Mouse (Mus musculus) liver, embryonic 14.5 days (tissue): ENCODE results near the gene Tmem179b. TPM values are rescaled to one million over a fixed set of nuclear protein-coding genes. Genes with fewer than 3 reads are reported as not detected.

Experiments used
- ATAC-seq: fragments of 200-750 bp; cut with Nextera tagmentation; 2 replicates; pipeline ENCODE4 v1.8.0; 2017; ENCODE audit warnings: moderate number of reproducible peaks, mild to moderate bottlenecking, moderate library complexity; ENCODE audit not compliant: insufficient read depth
- DNase-seq, 3 experiments: peaks; one replicate each; pipeline ENCODE4 v3.0.0-alpha.2; 2012 to 2013; ENCODE audit warnings: low read depth in 3 of 3, low spot score in 3 of 3
- H3K27ac ChIP-seq: fragments of 300-500 bp; sonication (generic); 2 replicates; pipeline ENCODE4 v1.5.1; 2014; ENCODE audit warnings: moderate library complexity, mild to moderate bottlenecking, control low read depth, inconsistent platforms
- H3K27me3 ChIP-seq: fragments of 300-500 bp; sonication (generic); 2 replicates; pipeline ENCODE4 v1.6.1; 2014; ENCODE audit warnings: mild to moderate bottlenecking, low read length, moderate library complexity; ENCODE audit not compliant: control insufficient read depth, insufficient read depth
- H3K36me3 ChIP-seq: fragments of 300-500 bp; sonication (generic); replicated peaks from 2 replicates; pipeline ENCODE4 v1.6.1; 2014; ENCODE audit warnings: low read depth; ENCODE audit not compliant: control insufficient read depth, insufficient read depth
- H3K4me1 ChIP-seq, 2 experiments: fragments of 200-500 bp in 1 of 2; fragments of 300-500 bp in 1 of 2; sonication (generic) in 1 of 2; replicated peaks; 2 replicates each; pipeline ENCODE4 v1.6.1; 2012 to 2014; ENCODE audit warnings: antibody characterized with exemption in 1 of 2, inconsistent platforms in 1 of 2, low read length in 1 of 2; ENCODE audit not compliant: control insufficient read depth in 2 of 2, insufficient read depth in 2 of 2
- H3K4me2 ChIP-seq: fragments of 300-500 bp; sonication (generic); 2 replicates; pipeline ENCODE4 v1.6.1; 2014; ENCODE audit warnings: low read depth, mild to moderate bottlenecking, control low read depth, moderate library complexity
- H3K4me3 ChIP-seq, 2 experiments: fragments of 200-500 bp in 1 of 2; fragments of 300-500 bp in 1 of 2; sonication (generic) in 1 of 2; 2 replicates each; pipeline ENCODE4 v1.5.1; 2012 to 2014; ENCODE audit warnings: low read depth in 2 of 2, low read length in 2 of 2, mild to moderate bottlenecking in 2 of 2, control low read depth in 1 of 2, inconsistent platforms in 1 of 2, moderate library complexity in 1 of 2; ENCODE audit not compliant: insufficient read depth in 1 of 2
- H3K9ac ChIP-seq: fragments of 300-500 bp; sonication (generic); replicated peaks from 2 replicates; pipeline ENCODE4 v1.6.1; 2014; ENCODE audit warnings: mild to moderate bottlenecking, control low read depth, moderate library complexity
- H3K9me3 ChIP-seq: fragments of 300-500 bp; sonication (generic); 2 replicates; pipeline ENCODE4 v1.6.1; 2016; ENCODE audit warnings: low read length, mixed read lengths; ENCODE audit not compliant: control insufficient read depth
- CTCF ChIP-seq: IDR thresholded peaks from 2 replicates; pipeline ENCODE4 v1.5.1; 2016; ENCODE audit warnings: antibody characterized with exemption, low read depth, control low read depth
- EP300 ChIP-seq: IDR thresholded peaks from 2 replicates; pipeline ENCODE4 v1.6.1; 2016; ENCODE audit warnings: antibody characterized with exemption, low read depth
- WGBS: fragments of 180-500 bp; shearing (Covaris S2); extraction: QIAGEN DNeasy Blood & Tissue Kit; methylation state at CpG from one replicate; pipeline ENCODE4 v1.1.7; 2014; ENCODE audit not compliant: insufficient replicate concordance; 5-methylcytosine and 5-hydroxymethylcytosine counted together
- microRNA-seq: library from miRNA; unstranded; fragments of <30 nt; microRNA quantifications from one replicate; pipeline ENCODE4, GENCODE M21; 2016
- polyA plus RNA-seq, 2 experiments: library from polyadenylated mRNA; depleted of rRNA in 1 of 2; stranded (reverse) in 1 of 2; unstranded in 1 of 2; fragments of >200 nt; fragmentation: Nextera tagmentation in 1 of 2; extraction: Ambion mirVana in 1 of 2; gene quantifications; 2 replicates each; pipeline versions ENCODE4 v1.2.1 to v1.2.3; 2012 to 2014

Gene Tmem179b
- polyA plus RNA-seq, 2 experiments = 63.0 to 117 TPM

DNA sequence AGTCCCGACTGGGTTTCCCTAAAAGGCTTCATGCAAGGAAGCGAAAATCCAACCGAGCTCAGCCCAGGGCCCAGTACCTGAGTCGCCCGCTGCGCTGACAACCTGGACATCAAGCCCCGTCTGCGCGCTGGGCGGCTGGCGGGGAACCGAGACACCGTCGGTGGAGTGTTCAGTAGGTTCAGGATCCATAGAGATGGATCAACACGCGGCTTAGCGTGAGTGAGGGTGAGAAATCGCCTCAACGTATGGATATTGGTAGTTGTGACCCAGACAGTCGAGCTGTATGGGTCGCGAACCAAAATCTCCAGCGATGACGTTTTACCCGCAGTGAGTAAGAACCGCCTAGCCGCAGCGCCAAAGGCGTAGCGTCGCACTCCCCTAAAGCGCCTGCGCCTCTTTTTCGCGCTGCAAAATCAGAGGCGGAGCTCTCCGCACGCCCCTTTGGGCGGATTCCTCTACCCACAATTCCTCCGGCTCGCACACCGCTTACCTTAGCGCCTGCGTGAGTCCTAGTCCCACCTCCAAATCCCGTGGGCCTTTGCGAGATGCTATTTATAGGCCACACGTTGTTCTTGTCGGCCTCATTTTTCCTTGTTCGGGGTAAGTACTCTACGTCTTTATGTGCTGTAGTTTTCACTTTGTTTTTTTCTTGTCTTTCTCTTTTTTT lies 51.2 kb downstream of the Tmem179b start, which contains the start of gene Slc3a2:
Gene Slc3a2, minus strand, starts transcription at position 463 of the 667 bp plus-strand sequence.
- under 1% methylated on average over 50 of the region's 50 CpGs for WGBS
- TF ChIP-seq CTCF = no peak; the same call in 1 of the 2 replicates
- TF ChIP-seq EP300 = peak; percentile 58

GRCm38 (mm10) chr19:8722559-8722906 lies 51.7 kb downstream of the Tmem179b start:
- WGBS = under 1% methylated on average over 5 of the region's 5 CpGs

More for the DNA sequence above, 51.2 kb downstream of the Tmem179b start, which contains the start of gene Slc3a2:
- Histone ChIP-seq H3K27ac (peak within 1 kb of the TSS; percentile 96), H3K27me3 (no peaks in the 10 kb centered on the region), H3K9ac (peak within 1 kb of the TSS; percentile 100), H3K4me2 (peak within 1 kb of the TSS; percentile 97), H3K4me3 (peak within 1 kb of the TSS; percentile 97 to 98), H3K9me3 (no peaks in the 10 kb centered on the region), H3K36me3 (peaks cover 34% of the 10 kb centered on the region), H3K4me1 (peaks cover 19 to 26% of the 10 kb centered on the region in 2 experiments)
- ATAC-seq (peak; percentile 91), DNase-seq (peak; percentile 98)

More at GRCm38 (mm10) chr19:8722559-8722906, 51.7 kb downstream of the Tmem179b start:
- Histone ChIP-seq H3K4me1 (peaks cover 20 to 27% of the 10 kb centered on the region in 2 experiments), H3K9me3 (no peaks in the 10 kb centered on the region), H3K27me3 (no peaks in the 10 kb centered on the region), H3K27ac (peak overlapping the region; percentile 94), H3K4me2 (peak overlapping the region; percentile 97), H3K4me3 (peak overlapping the region; percentile 79 to 97), H3K36me3 (peaks cover 34% of the 10 kb centered on the region), H3K9ac (peak overlapping the region; percentile 81)
- TF ChIP-seq CTCF (no peak), EP300 (no peak)
- ATAC-seq = peak; percentile 7; the same call in 1 of the 2 replicates
- no peak for DNase-seq

Small RNA genes within 50 kb of the gene (microRNA-seq; reads per million reads assigned to microRNA genes)
- not detected for gene Mir6992

Other genes starting within 250 kb of the Tmem179b start
Only the 30 nearest of the 33 such genes appear.
- 0.01 TPM in 1 of 2 replicates, not detected in the other for gene Slc22a6, start 156.4 kb downstream of the Tmem179b start, polyA plus RNA-seq (2012; rRNA removed)
- gene Slc22a6, start 156.4 kb downstream of the Tmem179b start, polyA plus RNA-seq (2014; fragmentation: Nextera tagmentation; extraction: Ambion mirVana) = not detected in 2 replicates
- under 0.01 and 0.01 TPM in 2 replicates for gene Chrm1, start 110.7 kb downstream of the Tmem179b start, polyA plus RNA-seq (2012; rRNA removed)
- gene Chrm1, start 110.7 kb downstream of the Tmem179b start, polyA plus RNA-seq (2014; fragmentation: Nextera tagmentation; extraction: Ambion mirVana) = not detected in 2 replicates
- gene Slc3a2, start 51.1 kb downstream of the Tmem179b start, polyA plus RNA-seq (2012; rRNA removed) = 78.4 and 82.2 TPM in 2 replicates
- 88.5 and 89.1 TPM in 2 replicates for gene Slc3a2, start 51.1 kb downstream of the Tmem179b start, polyA plus RNA-seq (2014; fragmentation: Nextera tagmentation; extraction: Ambion mirVana)
- gene Wdr74, start 38.6 kb downstream of the Tmem179b start, polyA plus RNA-seq (2012; rRNA removed) = 27.7 and 34.1 TPM in 2 replicates
- gene Wdr74, start 38.6 kb downstream of the Tmem179b start, polyA plus RNA-seq (2014; fragmentation: Nextera tagmentation; extraction: Ambion mirVana) = 51.6 and 57.6 TPM in 2 replicates
- gene 1700092M07Rik, start 33.7 kb downstream of the Tmem179b start, polyA plus RNA-seq (2012; rRNA removed) = 0.65 and 0.78 TPM in 2 replicates
- gene 1700092M07Rik, start 33.7 kb downstream of the Tmem179b start, polyA plus RNA-seq (2014; fragmentation: Nextera tagmentation; extraction: Ambion mirVana) = 0.34 and 0.63 TPM in 2 replicates
- gene Stx5a, start 33.1 kb downstream of the Tmem179b start, polyA plus RNA-seq (2012; rRNA removed) = 29.9 and 32.0 TPM in 2 replicates
- 36.7 and 36.9 TPM in 2 replicates for gene Stx5a, start 33.1 kb downstream of the Tmem179b start, polyA plus RNA-seq (2014; fragmentation: Nextera tagmentation; extraction: Ambion mirVana)
- 66.2 and 90.9 TPM in 2 replicates for gene Nxf1, start 17.4 kb downstream of the Tmem179b start, polyA plus RNA-seq (2012; rRNA removed)
- gene Nxf1, start 17.4 kb downstream of the Tmem179b start, polyA plus RNA-seq (2014; fragmentation: Nextera tagmentation; extraction: Ambion mirVana) = 77.4 and 84.9 TPM in 2 replicates
- gene Tmem223, start 3.5 kb downstream of the Tmem179b start, polyA plus RNA-seq (2012; rRNA removed) = 38.9 and 53.7 TPM in 2 replicates
- 61.8 and 69.6 TPM in 2 replicates for gene Tmem223, start 3.5 kb downstream of the Tmem179b start, polyA plus RNA-seq (2014; fragmentation: Nextera tagmentation; extraction: Ambion mirVana)
- gene Taf6l, start 11.9 kb upstream of the Tmem179b start, polyA plus RNA-seq (2012; rRNA removed) = 8.3 and 10.0 TPM in 2 replicates
- 7.9 and 8.1 TPM in 2 replicates for gene Taf6l, start 11.9 kb upstream of the Tmem179b start, polyA plus RNA-seq (2014; fragmentation: Nextera tagmentation; extraction: Ambion mirVana)
- gene Polr2g, start 24.1 kb upstream of the Tmem179b start, polyA plus RNA-seq (2012; rRNA removed) = 46.6 and 55.1 TPM in 2 replicates
- gene Polr2g, start 24.1 kb upstream of the Tmem179b start, polyA plus RNA-seq (2014; fragmentation: Nextera tagmentation; extraction: Ambion mirVana) = 72.8 and 79.7 TPM in 2 replicates
- 0.90 and 0.98 TPM in 2 replicates for gene Zbtb3, start 28.1 kb upstream of the Tmem179b start, polyA plus RNA-seq (2012; rRNA removed)
- 1.2 and 1.5 TPM in 2 replicates for gene Zbtb3, start 28.1 kb upstream of the Tmem179b start, polyA plus RNA-seq (2014; fragmentation: Nextera tagmentation; extraction: Ambion mirVana)
- gene Ttc9c, start 44.9 kb upstream of the Tmem179b start, polyA plus RNA-seq (2012; rRNA removed) = 11.4 and 16.9 TPM in 2 replicates
- gene Ttc9c, start 44.9 kb upstream of the Tmem179b start, polyA plus RNA-seq (2014; fragmentation: Nextera tagmentation; extraction: Ambion mirVana) = 17.1 and 18.0 TPM in 2 replicates
- 20.5 and 39.5 TPM in 2 replicates for gene Hnrnpul2, start 45.5 kb upstream of the Tmem179b start, polyA plus RNA-seq (2012; rRNA removed)
- gene Hnrnpul2, start 45.5 kb upstream of the Tmem179b start, polyA plus RNA-seq (2014; fragmentation: Nextera tagmentation; extraction: Ambion mirVana) = 2.8 TPM in 2 replicates
- 1.3 TPM in 1 of 2 replicates, not detected in the other for gene AC129217.1, start 55.3 kb upstream of the Tmem179b start, polyA plus RNA-seq (2012; rRNA removed)
- not detected in 2 replicates for gene AC129217.1, start 55.3 kb upstream of the Tmem179b start, polyA plus RNA-seq (2014; fragmentation: Nextera tagmentation; extraction: Ambion mirVana)
- 19.7 and 26.5 TPM in 2 replicates for gene Bscl2, start 63.0 kb upstream of the Tmem179b start, polyA plus RNA-seq (2012; rRNA removed)
- 23.6 and 25.2 TPM in 2 replicates for gene Bscl2, start 63.0 kb upstream of the Tmem179b start, polyA plus RNA-seq (2014; fragmentation: Nextera tagmentation; extraction: Ambion mirVana)
- gene Gng3, start 64.7 kb upstream of the Tmem179b start, polyA plus RNA-seq (2012; rRNA removed) = 0.04 and 0.22 TPM in 2 replicates
- gene Gng3, start 64.7 kb upstream of the Tmem179b start, polyA plus RNA-seq (2014; fragmentation: Nextera tagmentation; extraction: Ambion mirVana) = 0.14 TPM in 2 replicates
- gene Lrrn4cl, start 76.3 kb upstream of the Tmem179b start, polyA plus RNA-seq (2012; rRNA removed) = 0.10 and 0.12 TPM in 2 replicates
- gene Lrrn4cl, start 76.3 kb upstream of the Tmem179b start, polyA plus RNA-seq (2014; fragmentation: Nextera tagmentation; extraction: Ambion mirVana) = not detected in 2 replicates
- gene Ubxn1, start 97.0 kb upstream of the Tmem179b start, polyA plus RNA-seq (2012; rRNA removed) = 32.0 and 61.2 TPM in 2 replicates
- gene Ubxn1, start 97.0 kb upstream of the Tmem179b start, polyA plus RNA-seq (2014; fragmentation: Nextera tagmentation; extraction: Ambion mirVana) = 87.3 and 92.4 TPM in 2 replicates
- 18.5 and 22.2 TPM in 2 replicates for gene Uqcc3, start 106.5 kb upstream of the Tmem179b start, polyA plus RNA-seq (2012; rRNA removed)
- 28.3 and 35.3 TPM in 2 replicates for gene Uqcc3, start 106.5 kb upstream of the Tmem179b start, polyA plus RNA-seq (2014; fragmentation: Nextera tagmentation; extraction: Ambion mirVana)
- 3.1 and 3.7 TPM in 2 replicates for gene Lbhd1, start 109.3 kb upstream of the Tmem179b start, polyA plus RNA-seq (2012; rRNA removed)
- gene Lbhd1, start 109.3 kb upstream of the Tmem179b start, polyA plus RNA-seq (2014; fragmentation: Nextera tagmentation; extraction: Ambion mirVana) = 43.7 and 47.7 TPM in 2 replicates
- gene Gm49403, start 109.5 kb upstream of the Tmem179b start, polyA plus RNA-seq (2012; rRNA removed) = not detected in 2 replicates
- gene Gm49403, start 109.5 kb upstream of the Tmem179b start, polyA plus RNA-seq (2014; fragmentation: Nextera tagmentation; extraction: Ambion mirVana) = not detected in 2 replicates
- gene 1810009A15Rik, start 114.4 kb upstream of the Tmem179b start, polyA plus RNA-seq (2012; rRNA removed) = 36.7 and 52.7 TPM in 2 replicates
- gene 1810009A15Rik, start 114.4 kb upstream of the Tmem179b start, polyA plus RNA-seq (2014; fragmentation: Nextera tagmentation; extraction: Ambion mirVana) = 65.0 and 70.8 TPM in 2 replicates
- 0.13 TPM in 1 of 2 replicates, not detected in the other for gene Gm49416, start 114.5 kb upstream of the Tmem179b start, polyA plus RNA-seq (2012; rRNA removed)
- gene Gm49416, start 114.5 kb upstream of the Tmem179b start, polyA plus RNA-seq (2014; fragmentation: Nextera tagmentation; extraction: Ambion mirVana) = not detected in 2 replicates
- gene Ints5, start 118.5 kb upstream of the Tmem179b start, polyA plus RNA-seq (2012; rRNA removed) = 12.2 and 14.4 TPM in 2 replicates
- gene Ints5, start 118.5 kb upstream of the Tmem179b start, polyA plus RNA-seq (2014; fragmentation: Nextera tagmentation; extraction: Ambion mirVana) = 14.7 and 16.3 TPM in 2 replicates
- 48.7 and 52.2 TPM in 2 replicates for gene Ganab, start 123.6 kb upstream of the Tmem179b start, polyA plus RNA-seq (2012; rRNA removed)
- gene Ganab, start 123.6 kb upstream of the Tmem179b start, polyA plus RNA-seq (2014; fragmentation: Nextera tagmentation; extraction: Ambion mirVana) = 33.7 and 37.0 TPM in 2 replicates
- gene B3gat3, start 145.9 kb upstream of the Tmem179b start, polyA plus RNA-seq (2012; rRNA removed) = 23.1 and 26.6 TPM in 2 replicates
- gene B3gat3, start 145.9 kb upstream of the Tmem179b start, polyA plus RNA-seq (2014; fragmentation: Nextera tagmentation; extraction: Ambion mirVana) = 15.4 and 15.8 TPM in 2 replicates
- 2.6 and 2.8 TPM in 2 replicates for gene Rom1, start 154.9 kb upstream of the Tmem179b start, polyA plus RNA-seq (2012; rRNA removed)
- gene Rom1, start 154.9 kb upstream of the Tmem179b start, polyA plus RNA-seq (2014; fragmentation: Nextera tagmentation; extraction: Ambion mirVana) = 1.4 and 1.8 TPM in 2 replicates
- gene Eml3, start 155.1 kb upstream of the Tmem179b start, polyA plus RNA-seq (2012; rRNA removed) = 10.9 and 11.0 TPM in 2 replicates
- 5.6 and 7.8 TPM in 2 replicates for gene Eml3, start 155.1 kb upstream of the Tmem179b start, polyA plus RNA-seq (2014; fragmentation: Nextera tagmentation; extraction: Ambion mirVana)
- gene Mta2, start 167.4 kb upstream of the Tmem179b start, polyA plus RNA-seq (2012; rRNA removed) = 18.9 and 23.0 TPM in 2 replicates
- 18.5 and 22.8 TPM in 2 replicates for gene Mta2, start 167.4 kb upstream of the Tmem179b start, polyA plus RNA-seq (2014; fragmentation: Nextera tagmentation; extraction: Ambion mirVana)
- 9.3 and 9.5 TPM in 2 replicates for gene Tut1, start 179.4 kb upstream of the Tmem179b start, polyA plus RNA-seq (2012; rRNA removed)
- gene Tut1, start 179.4 kb upstream of the Tmem179b start, polyA plus RNA-seq (2014; fragmentation: Nextera tagmentation; extraction: Ambion mirVana) = 10.0 and 11.5 TPM in 2 replicates